Mouse (Mus musculus) T-helper 1 cell (primary cell): Measurements from ENCODE around the gene Tbx10.
"Not testable (repeated sequence)": the region's sequence is repeated elsewhere in the genome, so short reads cannot be mapped to it uniquely, and the experiment has no call there.

Experiments
- in situ Hi-C: fragments of 300-600 bp; cut with MboI, MseI; formaldehyde crosslinking; loops from one replicate; pipeline ENCODE4 v1.15.1; 2025; ENCODE audit warnings: high pct_unique_total_duplicates

Gene Tbx10

GRCm38 (mm10) chr19:4003641-4004040 is 11.1 kb downstream of the Tbx10 start:
- in situ Hi-C loops: no loop called here

DNA sequence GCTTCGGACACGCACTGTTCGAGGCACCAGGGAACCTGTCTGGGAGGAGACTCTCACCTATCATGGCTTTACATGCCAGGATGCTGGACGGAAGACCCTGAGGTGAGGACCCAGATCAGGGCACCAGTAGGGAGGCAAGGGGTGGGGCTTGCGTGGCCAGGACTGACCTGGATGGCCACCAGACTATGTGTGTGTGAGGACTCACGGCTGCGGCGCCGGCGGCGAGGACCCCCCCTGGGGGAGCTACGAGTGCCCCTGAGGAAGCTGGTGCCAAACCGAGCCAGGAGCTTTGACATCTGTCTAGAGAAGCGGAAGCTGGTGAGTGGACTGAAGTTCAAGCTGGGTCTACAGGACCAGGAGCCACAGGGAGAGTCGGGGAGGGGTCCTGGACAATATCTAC is 11.8 kb downstream of the Tbx10 start:
- in situ Hi-C loops: no loop called here

DNA sequence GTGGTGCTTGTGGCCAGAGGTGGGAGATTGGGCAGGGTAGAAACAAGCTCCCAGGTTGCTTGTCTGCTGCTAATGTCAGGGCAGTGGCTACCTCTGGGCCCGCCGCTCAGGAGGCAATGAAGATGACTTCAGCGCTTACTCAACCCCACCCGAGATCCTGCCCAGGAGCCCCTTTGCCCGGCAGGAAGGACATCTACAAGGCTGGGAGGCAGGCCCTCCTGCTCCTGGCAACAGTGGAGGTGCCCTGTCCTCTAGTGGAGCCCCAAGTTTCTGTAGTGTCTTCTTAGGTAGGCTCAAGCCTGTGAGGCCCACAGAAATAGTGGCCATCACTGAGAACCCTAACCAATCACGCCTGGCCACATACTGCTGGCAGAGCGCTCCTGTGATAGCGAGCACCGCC is 12.5 kb downstream of the Tbx10 start:
- in situ Hi-C loops: no loop called here

- in situ Hi-C loops: no loop called here
Observed at GRCm38 (mm10) chr19:4005971-4006370, 13.4 kb downstream of the Tbx10 start.

DNA sequence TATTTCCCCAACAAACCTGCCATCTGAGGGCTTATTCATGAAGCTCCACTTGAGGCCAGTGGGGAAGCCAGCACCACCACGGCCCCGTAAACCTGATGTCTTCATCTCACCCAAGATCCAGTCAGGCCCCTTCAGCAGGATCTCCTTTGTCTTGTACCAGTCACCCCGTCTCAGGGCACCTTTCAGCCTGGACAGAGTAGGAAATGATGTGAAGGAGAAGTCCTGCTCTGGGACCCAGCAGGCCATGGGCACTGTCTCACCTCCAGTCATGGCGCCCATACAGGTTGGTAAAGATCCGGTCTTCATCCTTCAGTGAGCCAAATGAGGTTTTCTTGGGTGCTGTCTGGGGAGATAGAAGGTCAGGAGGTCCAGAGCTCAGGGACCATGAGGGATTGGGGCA is 18.5 kb downstream of the Tbx10 start:
- in situ Hi-C loops: no loop called here

DNA sequence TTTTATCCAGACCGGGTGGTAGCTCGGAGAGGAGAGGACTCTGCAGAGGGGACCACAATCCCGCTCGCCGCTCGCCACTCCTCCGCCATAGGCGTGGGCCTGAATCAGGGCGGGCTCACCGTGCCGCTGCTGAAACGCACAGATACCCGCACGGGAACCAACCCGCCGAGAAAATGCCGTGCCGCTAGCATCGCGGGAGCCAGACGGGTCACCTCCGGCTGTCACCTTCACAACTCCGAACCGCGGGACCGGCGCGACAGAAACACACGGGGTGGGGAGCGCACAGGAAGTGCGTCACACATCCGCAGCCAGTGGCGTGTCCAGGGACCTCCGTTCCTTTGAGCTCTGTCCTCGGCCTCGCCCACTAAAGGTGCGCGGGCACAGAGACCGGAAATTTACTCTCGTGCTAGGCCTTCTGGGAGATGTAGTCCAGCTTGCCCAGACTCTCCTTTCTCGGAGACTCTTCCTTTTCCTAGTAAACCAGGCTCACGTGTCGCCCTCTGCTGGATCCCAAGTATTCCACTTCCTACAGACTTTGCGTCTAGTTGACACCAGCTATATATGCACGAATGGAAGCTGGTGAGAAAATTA is 20.0 kb downstream of the Tbx10 start, which contains the start of gene Ndufv1:
Gene Ndufv1, minus strand, starts transcription at position 375 of the 591 bp plus-strand sequence.
- in situ Hi-C loops: no loop called here

GRCm38 (mm10) chr19:4013066-4013465 is 20.5 kb downstream of the Tbx10 start:
- in situ Hi-C loops: no loop called here

DNA sequence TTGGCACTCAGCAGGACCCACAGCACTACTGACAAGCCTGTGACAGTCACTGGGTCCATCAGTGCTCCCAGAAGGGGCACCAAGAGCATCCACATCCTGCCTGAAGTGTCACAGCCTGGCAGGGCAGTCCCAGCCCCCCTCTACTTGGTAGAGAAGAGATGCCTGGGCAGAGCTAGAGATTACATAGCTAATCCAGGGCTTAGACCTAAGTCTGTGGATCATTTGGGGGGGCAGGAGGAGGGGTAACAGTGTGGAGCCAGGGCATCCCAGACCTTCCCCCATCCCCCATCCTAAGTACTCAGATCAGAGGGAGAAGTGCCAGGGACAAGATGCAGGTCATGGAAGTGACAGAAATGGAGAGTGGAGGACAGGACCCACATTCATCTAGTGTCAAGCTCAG is 22.2 kb downstream of the Tbx10 start:
- in situ Hi-C loops: loop anchor here (5.0 kb wide), 2 partner anchors 37 to 72 kb away; no protein-coding TSS in a partner anchor

DNA sequence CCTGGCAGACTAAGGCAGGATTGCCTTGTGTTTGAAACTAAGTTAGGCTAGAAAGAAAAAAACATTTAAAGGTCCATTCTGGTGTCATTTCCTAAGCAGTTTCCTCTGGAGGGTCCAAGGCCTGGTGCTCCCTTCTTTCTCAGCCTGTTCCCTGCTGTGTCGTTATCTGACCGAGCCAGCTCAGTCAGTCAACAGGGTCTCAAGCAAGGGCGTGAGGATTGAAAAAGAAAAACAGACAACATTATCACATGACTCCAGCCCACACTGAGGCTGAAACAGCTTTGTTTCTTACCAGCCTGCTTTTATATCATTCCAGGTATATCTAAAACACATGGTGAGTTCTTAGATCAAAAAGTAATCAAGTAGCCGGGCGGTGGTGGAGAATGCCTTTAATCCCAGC is 23.1 kb downstream of the Tbx10 start:
- in situ Hi-C loops: loop anchor here (5.0 kb wide), 2 partner anchors 37 to 72 kb away; no protein-coding TSS in a partner anchor

DNA sequence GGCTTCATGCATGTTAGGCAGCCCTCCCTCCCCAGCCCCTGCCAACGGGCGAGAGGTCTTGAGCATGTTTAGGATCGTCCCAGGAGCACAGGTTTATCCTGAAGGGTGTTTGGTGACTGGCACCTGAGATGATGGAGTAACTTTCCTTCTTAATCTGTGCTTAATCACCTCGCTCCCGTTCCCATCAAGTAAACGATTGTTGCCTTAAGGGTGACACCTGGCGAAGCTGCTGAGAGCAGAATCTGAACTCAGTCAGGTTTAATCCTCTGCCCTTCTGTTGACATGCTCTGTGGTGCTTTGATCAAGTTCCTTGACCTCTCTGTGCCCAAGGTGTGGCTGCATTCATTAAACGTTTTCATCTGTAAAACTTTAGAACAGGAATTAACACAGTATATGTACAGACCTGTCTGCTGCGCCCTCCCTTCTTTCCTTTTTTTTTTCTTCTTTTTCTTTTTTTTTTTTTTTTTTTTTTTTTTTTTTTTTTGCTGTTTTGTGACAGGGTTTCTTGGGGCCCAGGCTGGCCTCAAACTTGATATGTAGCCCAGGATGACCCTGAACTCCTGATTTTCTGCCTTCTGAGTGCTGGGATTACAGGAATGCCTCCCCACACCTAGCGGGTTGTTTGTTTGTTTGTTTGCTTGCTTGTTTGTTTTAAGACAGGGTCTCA is 25.5 kb downstream of the Tbx10 start:
- in situ Hi-C loops: loop anchor here (5.0 kb wide), 2 partner anchors 34 to 69 kb away; no protein-coding TSS in a partner anchor

GRCm38 (mm10) chr19:4018743-4019583 is 26.4 kb downstream of the Tbx10 start:
- in situ Hi-C loops: loop anchor here (5.0 kb wide), 2 partner anchors 33 to 68 kb away; no protein-coding TSS in a partner anchor

- in situ Hi-C loops: no loop called here
Observed at GRCm38 (mm10) chr19:4023185-4023584, 30.6 kb downstream of the Tbx10 start.

- in situ Hi-C loops: no loop called here
Observed at GRCm38 (mm10) chr19:4027576-4027975, 35.0 kb downstream of the Tbx10 start.

DNA sequence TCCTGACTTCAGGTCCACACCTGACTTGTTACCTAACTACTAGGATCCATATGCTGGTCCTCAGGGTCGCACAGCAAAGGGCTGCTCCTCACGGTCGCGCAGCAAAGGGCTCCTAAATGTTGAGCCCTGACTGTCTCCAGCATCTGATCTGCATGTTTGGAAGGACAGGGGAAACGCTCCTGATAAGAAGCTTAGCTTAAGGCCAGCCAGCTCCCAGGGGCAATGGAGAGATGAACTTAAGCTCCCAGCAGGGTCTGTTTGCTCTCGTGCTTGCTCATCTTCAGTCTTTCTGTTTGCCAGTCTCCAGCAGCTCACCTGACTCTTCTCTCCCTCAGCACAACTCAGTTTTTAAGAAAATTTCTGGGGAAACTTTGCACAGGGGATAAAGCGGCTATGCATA is 40.1 kb downstream of the Tbx10 start:
- in situ Hi-C loops: no loop called here

DNA sequence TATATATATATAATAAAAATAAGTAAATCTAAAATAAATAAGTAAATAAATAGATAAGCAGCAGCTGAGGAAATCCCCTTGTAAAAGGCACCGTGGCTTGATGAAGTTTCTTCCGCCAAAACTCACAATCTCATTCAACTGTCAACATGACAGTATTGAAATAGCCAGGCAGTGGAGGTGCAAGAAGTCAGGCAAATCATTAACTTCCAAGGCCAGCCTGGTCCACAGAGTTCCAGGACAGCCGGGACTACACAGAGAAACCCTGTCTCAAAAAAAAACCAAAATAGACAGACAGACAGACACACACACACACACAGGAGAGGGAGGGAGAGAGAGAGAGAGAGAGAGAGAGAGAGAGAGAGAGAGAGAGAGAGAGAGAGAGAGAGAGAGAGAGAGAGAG is 40.7 kb downstream of the Tbx10 start:
- in situ Hi-C loops: no loop called here

- in situ Hi-C loops: no loop called here
Observed at GRCm38 (mm10) chr19:4033742-4034141, 41.2 kb downstream of the Tbx10 start.

DNA sequence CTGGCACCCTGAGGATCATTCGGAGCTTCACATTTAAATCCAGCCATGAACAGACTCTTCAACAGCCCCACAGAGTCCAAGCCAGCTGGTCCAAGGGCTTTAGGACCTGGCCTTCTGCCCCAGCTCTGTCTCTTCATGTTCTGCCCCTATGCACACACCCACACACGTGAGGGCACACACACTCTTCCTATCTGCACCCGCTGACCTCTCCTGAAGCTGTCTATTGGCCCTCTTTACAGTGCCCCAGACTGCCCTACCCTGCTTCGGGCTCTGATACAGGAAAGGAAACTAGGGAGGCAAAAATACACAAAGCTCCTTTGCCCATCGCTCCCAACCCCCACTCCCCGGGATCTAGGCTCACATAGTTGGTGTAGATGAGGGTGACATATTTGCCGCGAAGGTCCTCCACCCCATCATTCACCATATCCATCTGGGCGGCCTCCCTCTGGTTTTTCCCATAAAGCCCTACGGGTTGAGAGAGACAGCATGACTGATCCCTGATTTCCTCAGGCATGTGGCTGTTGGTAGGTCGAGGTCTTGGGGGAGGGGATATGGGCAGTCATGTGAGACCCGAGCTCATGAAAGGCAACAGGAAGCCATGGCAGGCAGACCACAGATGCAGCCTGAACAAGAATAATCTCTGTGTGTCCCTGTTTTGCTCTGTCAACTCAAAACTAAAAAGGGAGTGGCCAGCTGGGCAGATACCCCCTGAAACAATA is 43.9 kb downstream of the Tbx10 start:
- in situ Hi-C loops: no loop called here

GRCm38 (mm10) chr19:4037154-4037787 is 44.7 kb downstream of the Tbx10 start:
- in situ Hi-C loops: not testable (repeated sequence)

DNA sequence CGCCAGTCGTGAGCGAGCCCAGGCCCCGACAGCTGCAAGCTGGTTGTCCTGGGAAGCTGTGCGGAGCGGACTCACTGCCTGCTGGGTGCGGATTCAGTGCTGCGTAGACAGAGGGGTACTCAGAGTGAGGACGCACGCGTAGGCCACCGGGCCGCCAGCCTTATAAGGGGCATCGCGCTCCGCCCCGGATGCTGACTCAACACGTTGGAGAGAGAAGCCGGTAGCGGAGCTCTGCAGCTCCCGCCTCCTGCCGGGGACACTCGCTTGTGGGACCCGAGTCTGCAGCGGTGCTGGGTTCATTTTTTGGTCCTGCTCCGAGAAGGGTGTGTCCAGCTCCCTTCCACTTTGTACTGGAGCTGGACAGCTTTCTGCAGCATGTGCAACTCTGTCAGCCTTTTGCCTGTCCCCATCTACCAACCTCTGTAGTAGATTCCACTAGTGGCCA is 45.3 kb downstream of the Tbx10 start, which contains the start of gene Gstp1:
Gene Gstp1, minus strand, starts transcription at position 198 of the 445 bp plus-strand sequence.
- in situ Hi-C loops: no loop called here

DNA sequence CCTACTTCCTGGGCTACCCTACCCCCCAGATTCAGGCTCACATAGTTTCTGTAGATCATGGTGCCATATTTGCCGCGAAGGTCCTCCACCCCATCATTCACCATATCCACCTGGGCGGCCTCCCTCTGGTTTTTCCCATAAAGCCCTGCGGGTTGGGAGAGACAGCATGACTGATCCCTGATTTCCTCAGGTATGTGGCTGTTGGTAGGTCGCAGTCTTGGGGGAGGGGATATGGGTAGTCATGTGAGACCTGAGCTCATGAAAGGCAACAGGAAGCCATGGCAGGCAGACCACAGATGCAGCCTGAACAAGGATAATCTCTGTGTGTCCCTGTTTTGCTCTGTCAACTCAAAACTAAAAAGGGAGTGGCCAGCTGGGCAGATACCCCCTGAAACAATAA is 48.4 kb downstream of the Tbx10 start:
- in situ Hi-C loops: not testable (repeated sequence)

DNA sequence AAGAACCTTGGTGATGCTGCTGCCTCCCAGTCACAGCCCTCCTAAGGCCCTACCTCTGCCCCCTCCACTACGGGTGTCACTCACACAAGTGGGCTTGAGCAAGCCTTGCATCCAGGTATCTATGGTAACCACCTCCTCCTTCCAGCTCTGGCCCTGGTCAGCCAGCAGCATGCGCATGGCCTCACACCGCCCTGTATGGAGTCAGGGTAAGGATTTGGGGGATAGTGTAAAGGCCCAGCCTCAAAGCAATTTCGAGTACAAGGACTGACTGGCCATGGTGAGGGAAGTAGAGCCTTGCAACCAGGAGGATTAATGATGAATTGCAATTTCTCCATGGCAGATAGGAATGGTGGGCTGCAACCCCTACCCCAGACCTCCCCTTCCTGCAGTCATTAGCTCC is 48.9 kb downstream of the Tbx10 start:
- in situ Hi-C loops: not testable (repeated sequence)
